Mouse (Mus musculus): ENCODE data around the gene Ralgps1. TPM values are rescaled to one million over a fixed set of nuclear protein-coding genes. Genes with fewer than 3 reads are reported as not detected.
"Not testable (repeated sequence)": the region's sequence is repeated elsewhere in the genome, so short reads cannot be mapped to it uniquely, and the experiment has no call there.

Gene Ralgps1
- total RNA-seq, 2 experiments from 2014 or later = 63.8 to 64.1 TPM

DNA sequence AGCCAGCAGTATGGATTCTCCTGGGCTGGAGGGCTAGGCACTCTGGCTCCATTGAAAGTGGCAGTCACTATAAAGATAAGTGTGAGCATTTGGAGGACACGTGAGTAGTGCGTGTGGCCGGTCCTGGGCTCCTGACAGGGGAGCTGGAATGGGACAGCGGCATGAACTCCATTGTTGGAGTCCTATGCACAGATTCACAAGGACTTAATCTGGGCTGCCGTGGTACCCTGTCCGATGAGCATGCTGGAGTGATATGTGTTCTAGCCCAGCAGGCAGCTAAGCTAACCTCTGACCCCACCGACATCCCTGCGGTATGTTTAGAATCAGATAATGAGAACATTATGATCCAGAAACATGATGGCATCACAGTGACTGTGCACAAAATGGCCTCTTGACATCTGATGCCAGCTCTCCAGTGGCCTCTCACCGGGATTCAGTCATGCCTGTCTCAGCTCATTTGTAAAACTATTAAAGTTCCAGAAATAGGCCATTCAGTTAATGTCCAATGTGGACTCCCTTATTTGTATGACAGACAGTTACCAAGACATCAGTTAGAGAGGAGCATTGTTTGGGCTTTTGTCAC lies 48.2 kb downstream of the Ralgps1 start:
- not testable (repeated sequence) for DNase-seq (ENCODE audit: low spot score in 2 of 2)

DNA sequence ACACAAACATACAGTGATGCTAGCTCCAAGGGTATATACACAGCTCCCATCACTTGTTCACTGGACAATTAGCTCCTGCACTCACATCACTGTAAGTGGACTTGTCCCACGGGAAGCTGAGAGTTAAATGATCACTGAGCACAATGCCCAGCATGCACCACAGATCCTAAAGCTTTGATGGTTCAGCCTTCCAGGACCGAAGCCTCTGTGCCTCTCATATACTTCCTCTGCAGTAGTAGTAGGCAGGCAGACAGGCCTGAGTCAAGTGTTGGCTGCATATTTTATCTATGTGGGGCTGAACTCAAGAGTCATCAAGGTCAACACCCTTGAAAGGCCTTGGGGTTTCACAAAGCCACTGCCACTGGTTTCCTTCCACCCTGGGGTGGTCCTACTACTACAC lies 49.6 kb downstream of the Ralgps1 start:
- no peak for DNase-seq (ENCODE audit: low spot score in 2 of 2)

GRCm38 (mm10) chr2:33321031-33321430 lies 50.3 kb downstream of the Ralgps1 start:
- no peak for DNase-seq (ENCODE audit: low spot score in 2 of 2)

- no peak for DNase-seq (ENCODE audit: low spot score in 2 of 2)
Measured at GRCm38 (mm10) chr2:33320568-33320967, 50.7 kb downstream of the Ralgps1 start.

DNA sequence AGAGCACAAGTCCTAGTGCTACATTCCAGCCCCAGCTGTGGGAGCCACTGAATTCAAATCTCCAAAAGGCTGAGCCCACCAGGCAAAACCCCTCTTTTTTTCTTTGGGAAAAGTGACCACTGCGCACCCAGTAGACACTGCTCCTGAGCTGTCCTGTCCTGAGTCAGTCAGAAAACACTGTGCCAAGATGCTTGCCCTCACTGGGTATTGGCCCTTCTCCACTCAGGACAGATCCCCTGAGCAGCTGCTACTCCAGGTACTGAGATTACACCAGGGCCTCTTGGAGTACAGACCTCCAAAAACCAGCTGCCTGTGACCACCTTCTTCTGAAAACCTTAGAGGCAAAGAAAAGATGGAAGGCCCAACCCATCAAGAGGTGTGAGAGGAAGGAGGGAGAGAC lies 51.4 kb downstream of the Ralgps1 start:
- no peak for DNase-seq (ENCODE audit: low spot score in 2 of 2)

GRCm38 (mm10) chr2:33319455-33319854 lies 51.8 kb downstream of the Ralgps1 start:
- no peak for DNase-seq (ENCODE audit: low spot score in 2 of 2)

DNA sequence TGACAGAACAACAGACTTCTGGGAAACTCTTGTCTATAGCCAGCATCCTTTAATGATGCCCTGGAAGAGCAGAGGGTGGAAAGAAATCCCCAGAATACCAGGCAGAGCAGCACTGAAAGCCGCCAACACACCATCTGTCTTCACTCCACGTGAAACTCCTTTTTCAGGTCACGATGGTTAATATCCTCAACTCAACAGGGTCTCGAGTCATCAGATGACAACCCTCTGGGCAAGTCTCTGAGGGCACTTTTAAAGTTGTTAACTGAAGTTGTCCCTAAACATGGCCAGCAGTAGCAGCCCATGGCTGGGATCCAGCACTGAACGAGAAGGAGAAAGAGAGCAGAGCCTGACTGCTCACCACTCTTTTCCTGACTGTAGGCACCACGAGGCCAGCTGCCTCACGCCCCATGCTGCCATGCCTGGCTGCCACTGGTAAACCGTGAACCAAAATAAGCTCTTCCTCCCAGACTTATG lies 52.8 kb downstream of the Ralgps1 start:
- peak; percentile 49 to 61 for DNase-seq (ENCODE audit: low spot score in 2 of 2)

GRCm38 (mm10) chr2:33316516-33316915 lies 54.8 kb downstream of the Ralgps1 start:
- peak; percentile 64 to 71 for DNase-seq (ENCODE audit: low spot score in 2 of 2)

GRCm38 (mm10) chr2:33316063-33316405 lies 55.3 kb downstream of the Ralgps1 start:
- DNase-seq (ENCODE audit: low spot score in 2 of 2) = no peak

DNA sequence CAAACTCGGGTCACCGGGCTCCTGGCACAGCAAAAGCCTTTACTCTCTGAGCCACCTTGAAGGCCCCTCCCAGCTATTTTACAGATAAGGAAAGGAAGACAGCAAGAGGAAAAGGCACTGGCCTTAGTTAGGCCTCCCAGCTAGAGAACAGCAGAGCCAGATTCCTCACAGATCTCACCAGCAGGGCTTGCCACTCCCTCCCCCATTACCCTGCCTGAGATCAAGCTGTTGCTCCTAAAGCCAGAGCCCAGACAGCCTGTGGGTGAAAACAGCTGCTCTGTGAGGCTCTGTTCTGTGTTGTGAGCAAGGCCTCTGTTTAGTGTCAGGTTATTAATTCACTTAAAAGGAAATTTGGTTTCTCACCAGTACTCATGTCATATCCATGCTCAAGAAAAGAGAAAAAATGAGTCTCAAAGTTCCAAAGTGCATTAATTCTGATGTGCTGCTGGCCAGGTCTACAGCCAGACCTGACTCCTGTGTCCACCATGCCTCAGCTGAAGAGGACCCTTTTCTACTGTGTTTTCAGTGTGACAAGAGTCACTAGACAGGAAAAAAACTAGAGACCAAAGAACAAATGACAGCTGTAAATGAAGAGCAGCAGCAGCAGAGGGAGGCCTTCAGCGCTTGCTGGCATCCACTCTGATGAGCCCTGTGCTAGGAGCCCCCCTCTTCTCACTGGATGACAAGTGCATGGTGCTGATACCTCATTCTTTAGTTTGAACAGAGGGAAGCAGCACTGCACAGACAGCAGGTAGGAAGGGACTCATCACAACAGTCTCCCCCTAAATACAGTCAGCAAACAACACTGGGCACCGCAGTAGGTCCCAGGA lies 55.8 kb downstream of the Ralgps1 start:
- peak; percentile 22 to 44 for DNase-seq (ENCODE audit: low spot score in 2 of 2)

DNA sequence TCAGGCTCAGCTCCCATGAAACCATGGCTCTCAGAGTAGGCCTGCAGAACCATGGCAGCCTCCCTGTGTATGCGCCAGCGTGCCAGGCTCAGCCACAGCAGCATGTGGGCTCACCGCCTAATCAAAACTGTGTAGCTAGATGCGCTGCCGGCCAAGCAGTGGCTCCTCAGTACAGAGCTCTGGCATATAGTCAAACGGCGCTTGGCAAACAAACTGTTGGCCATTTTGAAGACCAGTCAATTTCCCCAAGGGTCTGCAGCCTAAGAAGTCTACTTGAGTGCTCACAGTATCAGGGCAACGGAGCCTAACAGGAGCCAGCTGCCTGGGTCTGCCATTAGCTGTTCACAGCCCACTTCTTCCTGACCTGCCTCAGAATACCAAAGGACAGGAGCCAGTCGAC lies 61.9 kb downstream of the Ralgps1 start:
- peak; percentile 63 to 87 for DNase-seq (ENCODE audit: low spot score in 2 of 2)

DNA sequence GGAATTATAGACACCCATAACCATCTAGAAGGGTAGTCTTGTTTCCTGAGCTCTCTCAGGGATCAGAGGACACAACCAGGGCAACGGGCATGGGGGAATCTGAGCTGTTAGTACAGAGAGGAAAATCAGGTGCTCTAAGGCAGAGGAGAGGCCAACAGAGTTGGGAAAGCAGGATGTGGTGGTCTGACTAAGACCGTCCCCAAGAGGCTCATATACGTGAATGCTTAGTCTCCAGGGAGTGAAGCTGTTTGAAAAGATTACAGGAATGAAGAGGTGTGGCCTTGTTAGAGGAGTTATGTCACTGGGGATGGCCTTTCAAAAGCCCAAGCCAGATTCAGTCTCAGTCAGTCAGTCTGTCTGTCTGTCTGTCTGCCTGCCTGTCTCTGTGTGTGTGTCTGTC lies 64.7 kb downstream of the Ralgps1 start:
- DNase-seq (ENCODE audit: low spot score in 2 of 2) = no peak

DNA sequence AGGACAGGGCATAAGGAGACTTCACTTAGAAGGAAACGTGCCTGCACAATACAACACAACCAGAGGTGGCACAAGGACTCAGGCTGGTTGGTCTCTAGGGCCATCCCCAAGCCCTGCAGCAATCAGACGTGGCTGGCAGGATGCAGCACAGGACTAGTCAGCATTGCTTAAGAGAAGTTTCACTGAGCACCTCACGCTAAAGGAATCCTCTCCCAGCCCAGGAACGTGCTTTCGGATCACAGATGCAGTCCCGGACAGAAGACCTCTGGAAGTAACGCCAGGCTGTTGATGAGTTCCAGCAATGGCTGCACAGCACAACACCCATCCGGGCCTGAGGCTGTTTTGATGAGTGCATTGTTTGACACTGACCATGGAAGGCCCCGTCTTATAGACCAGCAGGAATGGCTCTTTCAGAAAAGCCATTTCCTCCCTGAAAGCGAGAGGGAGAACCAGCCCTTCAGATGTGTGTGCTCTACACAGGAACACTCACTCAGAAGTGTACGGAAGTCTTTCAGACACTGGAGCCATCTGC lies 67.8 kb downstream of the Ralgps1 start:
- DNase-seq (ENCODE audit: low spot score in 2 of 2) = no peak

- no peak for DNase-seq (ENCODE audit: low spot score in 2 of 2)
Measured at GRCm38 (mm10) chr2:33302828-33303227, 68.5 kb downstream of the Ralgps1 start.

DNA sequence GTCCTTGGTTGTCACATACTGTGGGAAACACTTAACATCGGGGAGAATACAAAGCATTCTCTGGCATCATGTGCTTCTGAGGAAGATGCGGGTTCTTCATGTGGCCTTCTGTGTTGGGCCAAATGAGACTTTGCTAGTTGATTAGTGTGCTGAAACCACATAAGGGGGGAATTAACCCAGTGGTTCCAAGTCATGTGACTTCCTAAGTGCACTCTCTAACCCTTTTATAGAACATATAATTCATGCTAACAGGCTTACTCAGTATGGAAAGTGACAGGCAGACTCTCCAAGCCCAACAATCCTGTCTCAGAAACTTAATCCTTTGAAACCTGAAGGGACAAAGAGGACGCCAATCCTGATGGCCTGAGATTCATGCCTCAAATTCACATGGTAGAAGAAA lies 68.9 kb downstream of the Ralgps1 start:
- DNase-seq (ENCODE audit: low spot score in 2 of 2) = no peak

DNA sequence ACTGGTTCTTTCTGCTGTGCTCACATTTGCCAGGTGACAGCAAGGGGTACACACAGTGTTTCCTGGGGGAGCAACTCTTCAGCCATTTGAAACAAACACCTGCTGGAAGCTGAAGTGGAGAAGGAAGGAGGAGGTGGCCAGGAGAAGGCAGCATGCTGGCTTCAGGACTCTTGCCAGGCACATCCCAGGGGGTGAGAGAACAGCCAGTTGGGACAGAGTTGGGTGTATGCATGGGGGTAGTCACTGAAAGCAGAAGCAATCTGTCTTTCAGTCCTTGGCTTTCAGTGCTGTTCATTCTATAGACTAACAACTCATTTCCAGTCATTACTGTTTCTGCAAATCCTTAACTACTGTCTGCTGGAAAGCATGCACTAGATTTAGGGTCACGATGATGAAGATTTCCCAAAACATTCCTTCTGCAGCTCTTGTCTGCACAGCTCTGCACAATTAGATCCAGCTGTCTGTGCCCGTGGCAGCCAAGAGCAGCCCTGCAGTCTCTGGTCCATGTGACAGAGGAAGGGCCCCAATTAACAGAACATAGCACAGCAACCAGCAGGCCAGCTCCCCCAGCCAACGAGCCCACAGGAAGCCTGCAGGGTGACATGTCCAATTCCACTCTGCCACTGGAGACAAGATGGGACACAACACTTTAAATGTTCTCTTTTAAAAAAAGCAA lies 70.8 kb downstream of the Ralgps1 start:
- DNase-seq (ENCODE audit: low spot score in 2 of 2) = peak in 1 of 2 experiments; percentile 30

GRCm38 (mm10) chr2:33298928-33299327 lies 72.4 kb downstream of the Ralgps1 start:
- no peak for DNase-seq (ENCODE audit: low spot score in 2 of 2)

GRCm38 (mm10) chr2:33295115-33295514 lies 76.2 kb downstream of the Ralgps1 start:
- DNase-seq (ENCODE audit: low spot score in 2 of 2) = no peak

DNA sequence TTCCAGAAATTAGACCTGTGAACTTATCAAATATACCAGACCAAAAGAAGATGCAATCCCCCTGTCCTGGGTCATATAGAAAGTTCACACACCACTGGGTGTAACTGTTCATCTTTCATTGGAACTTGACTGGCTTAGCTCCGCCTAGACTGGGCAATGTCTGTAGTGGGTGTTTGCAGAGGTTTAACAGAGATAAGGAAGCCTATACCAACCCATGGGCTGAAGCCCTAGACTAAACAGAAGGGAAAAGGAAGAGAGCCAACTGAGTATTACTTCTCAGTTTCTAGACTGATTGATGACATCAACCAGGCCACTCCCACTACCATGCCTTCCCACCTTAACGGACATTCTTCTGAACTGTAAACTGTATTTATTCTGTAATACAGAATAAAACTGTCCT lies 79.2 kb downstream of the Ralgps1 start:
- DNase-seq (ENCODE audit: low spot score in 2 of 2) = no peak

DNA sequence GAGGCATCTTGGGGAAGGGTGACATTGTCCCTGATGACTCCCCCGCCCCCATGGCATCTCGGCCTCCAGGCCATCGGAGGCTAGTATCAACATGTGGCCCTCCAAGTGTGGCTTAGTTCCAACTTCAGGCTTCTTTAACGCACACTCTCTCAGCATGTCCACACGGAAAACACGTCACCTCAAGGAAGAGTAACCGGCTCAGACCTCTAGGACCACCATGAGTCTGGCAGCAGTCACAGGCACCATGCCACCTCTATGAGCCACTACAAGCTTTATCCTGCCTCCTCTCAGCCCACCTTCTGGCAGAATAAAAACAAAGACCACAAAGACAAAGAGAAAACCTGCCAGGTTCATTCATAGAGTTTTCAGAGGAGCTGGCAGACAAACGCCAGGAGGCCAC lies 80.8 kb downstream of the Ralgps1 start:
- DNase-seq (ENCODE audit: low spot score in 2 of 2) = no peak

GRCm38 (mm10) chr2:33288837-33289236 lies 82.4 kb downstream of the Ralgps1 start:
- DNase-seq (ENCODE audit: low spot score in 2 of 2) = no peak

GRCm38 (mm10) chr2:33283674-33284073 lies 87.6 kb downstream of the Ralgps1 start:
- DNase-seq (ENCODE audit: low spot score in 2 of 2) = no peak

Data from layer of hippocampus, postnatal 14 days (tissue).